Mouse (Mus musculus) embryo, embryonic 9.5 days (tissue): ENCODE measurements around the gene Saa4.
"Not testable (repeated sequence)": the region's sequence is repeated elsewhere in the genome, so short reads cannot be mapped to it uniquely, and the experiment has no call there.

Experiments used
- DNase-seq: peaks from one replicate; pipeline ENCODE4 v3.0.0-alpha.2; 2017; ENCODE audit errors: extremely low spot score

Saa4 gene

DNA sequence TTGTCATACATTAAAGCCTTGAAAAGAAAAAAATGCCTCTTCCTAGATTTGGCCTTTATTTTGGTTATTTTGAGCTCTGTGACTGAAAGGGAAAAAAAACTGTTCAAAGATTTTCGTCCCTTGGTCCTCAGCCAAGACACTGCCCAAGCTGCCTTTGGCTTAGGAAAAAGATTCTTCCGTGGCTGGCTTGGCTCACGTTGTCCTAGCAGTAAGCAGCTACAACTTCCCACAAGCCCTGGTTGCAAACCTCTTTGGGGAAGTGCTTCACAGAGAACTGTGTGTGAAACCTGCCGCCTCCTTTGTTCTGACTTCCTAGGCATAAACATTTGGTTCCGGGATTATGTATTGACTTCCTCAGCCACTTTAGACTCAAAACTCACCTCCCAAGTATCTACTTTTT lies 15.5 kb downstream of the Saa4 start:
- no peak for DNase-seq

DNA sequence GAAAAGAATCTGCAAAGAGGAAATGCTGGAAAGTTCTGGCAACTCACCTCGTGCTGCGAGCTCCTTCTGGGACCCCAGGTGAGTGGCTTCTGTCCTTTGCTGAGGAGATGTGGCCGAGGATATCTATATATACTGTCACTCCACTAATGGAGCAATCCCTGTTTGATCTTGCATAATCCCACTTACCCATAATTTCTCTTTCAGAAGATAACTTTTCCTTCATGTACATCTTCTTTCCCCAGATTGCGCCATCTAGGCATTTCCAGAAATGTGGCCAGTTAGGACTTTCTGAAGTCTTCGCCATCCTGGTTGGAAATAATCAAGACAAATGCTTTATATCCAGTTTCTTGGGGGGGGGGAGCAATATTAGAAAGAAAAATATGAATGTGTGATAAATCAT lies 16.8 kb downstream of the Saa4 start, which contains the start of gene Saa3:
Gene Saa3 (minus strand): TSS at position 101 of the 400 bp plus-strand sequence.
- no peak for DNase-seq

DNA sequence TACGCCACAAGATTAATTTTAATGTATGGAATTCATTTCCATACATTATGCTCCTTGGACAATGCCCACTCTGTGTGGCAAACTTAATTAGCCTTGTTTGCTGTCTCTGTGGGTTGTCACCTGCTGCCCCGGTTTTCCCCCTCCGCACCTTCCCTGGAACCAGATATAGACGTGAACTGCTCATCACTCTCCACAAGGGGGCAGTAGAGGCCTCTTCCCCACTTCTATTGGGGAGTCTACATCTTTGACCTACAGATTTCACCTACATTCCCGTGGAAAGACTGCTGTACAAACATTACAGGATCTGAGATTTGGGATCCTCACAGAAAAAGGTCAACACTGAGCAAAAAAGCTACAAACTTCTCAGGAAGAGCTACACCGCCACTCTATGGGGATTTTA lies 17.9 kb downstream of the Saa4 start:
- DNase-seq = peak; percentile 56

DNA sequence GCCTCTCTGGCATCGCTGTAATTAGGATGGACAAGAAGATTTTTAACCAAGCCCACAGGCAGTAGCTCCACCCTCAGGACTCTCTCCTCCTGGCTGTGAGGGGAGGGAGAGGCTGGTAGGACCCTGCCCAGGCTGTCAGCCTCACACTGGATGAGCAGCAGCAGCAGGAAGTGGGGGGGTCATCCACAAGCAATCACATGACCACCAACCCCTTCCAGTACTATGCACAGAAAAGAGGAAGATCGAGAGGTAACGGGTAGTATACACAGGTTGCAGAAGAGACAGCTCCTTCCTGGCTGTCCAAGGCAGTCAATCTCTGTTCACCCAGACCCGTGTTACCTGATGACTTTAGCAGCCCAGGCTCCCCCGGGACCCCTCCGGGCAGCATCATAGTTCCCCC lies 20.2 kb downstream of the Saa4 start:
- DNase-seq = no peak

DNA sequence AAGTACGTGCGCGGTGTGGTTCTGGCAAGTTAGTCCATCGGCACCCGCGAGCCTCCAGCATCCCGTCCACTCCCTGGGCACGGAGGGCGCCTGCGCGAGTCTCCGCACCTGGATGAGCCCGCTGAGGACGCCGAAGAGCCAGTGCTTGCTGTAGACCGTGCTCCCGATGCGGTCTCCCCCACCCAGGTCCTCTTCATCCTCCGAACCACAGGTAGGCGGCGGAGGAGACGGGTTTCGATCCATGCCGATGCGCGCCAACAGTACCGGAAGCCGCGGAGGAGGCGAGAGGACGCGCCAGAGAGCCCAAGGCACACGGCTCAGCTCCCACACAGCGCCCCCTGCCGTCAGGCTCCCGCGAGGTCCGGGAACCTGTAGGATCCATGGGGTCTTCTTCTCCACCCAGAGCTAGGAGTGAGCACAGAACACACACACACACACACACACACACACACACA lies 22.0 kb downstream of the Saa4 start, which contains the start of gene Saal1:
Gene Saal1 (minus strand): TSS at position 291 of the 455 bp plus-strand sequence.
- DNase-seq = peak; percentile 95

DNA sequence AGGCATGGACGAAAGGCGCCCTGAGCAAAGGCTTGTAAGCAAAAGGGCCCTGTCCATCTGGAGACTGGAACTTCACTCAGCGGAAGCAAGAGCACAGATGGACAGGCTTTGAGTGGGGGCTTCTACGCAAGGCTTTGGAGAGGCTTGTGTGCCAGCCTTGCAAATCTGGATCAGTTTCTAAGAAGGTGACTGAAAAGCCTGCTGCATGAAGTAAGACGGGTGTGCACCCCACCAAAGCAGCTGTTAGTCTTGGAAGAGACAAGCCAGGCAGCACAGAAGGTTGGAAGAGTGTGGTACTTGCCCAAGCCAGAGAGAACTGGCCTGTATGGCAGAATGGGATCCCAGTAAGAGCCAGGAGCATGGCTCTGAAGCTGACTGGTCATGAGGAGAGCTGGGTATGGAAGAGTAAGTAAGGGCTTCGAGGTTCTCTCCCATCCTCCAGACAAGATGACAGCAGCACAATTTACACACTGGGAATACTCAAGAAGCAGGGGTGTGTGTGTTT lies 31.8 kb downstream of the Saa4 start:
- DNase-seq = no peak

DNA sequence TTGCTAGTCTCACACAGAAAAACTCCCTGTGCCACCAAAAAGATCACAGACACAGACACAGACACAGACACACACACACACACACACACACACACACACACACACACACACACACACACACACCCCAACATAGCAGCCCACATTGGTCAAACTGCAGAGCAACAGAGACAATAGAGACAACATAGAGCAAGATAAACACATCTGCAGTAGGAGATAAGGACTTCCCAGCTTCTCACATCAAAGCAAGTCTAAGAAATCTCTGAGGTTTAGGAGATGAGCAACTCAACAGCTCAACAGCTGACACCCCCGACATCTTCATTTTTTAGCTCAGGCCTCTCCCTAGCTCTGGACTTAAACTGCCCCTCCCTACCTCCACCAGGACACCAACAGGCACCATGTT lies 35.6 kb downstream of the Saa4 start:
- DNase-seq = no peak

DNA sequence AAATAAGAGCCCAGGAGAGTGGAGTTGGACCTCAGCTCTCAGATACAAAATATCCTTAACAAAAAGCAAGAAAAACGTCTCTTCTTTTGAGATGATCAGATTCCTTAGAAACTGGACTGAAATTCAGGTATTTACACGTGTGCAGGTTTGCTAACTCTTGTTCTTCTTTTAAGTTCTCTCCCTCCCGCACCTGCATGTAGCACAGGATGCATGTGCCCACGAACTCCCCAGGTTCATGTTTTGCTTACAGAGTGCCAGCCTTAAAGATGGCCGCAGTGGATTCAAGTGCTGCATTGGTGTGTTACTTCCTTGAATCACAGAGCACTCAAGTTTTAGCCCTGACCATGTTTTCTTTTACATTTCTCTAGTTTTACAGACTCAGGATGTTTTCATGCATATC lies 45.6 kb downstream of the Saa4 start:
- no peak for DNase-seq

DNA sequence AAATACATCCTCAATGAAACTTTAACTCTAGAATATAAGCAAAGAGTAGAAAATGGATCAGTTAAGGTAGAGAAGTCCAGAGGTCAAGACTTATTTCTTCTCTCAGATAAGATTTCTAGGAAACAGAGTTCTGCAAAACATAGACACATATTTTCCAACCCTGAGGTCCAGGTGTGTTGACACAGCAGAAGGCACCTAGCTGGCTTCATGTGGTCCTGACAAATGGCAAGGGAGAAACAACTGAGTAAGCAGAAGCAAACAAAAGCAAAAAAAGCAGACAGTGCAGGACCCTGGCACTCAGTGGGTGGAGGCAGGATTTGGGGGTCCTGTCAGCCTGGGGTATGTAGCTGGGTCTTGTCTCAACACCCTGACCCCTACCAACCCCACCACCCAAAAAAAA lies 51.7 kb downstream of the Saa4 start:
- no peak for DNase-seq

DNA sequence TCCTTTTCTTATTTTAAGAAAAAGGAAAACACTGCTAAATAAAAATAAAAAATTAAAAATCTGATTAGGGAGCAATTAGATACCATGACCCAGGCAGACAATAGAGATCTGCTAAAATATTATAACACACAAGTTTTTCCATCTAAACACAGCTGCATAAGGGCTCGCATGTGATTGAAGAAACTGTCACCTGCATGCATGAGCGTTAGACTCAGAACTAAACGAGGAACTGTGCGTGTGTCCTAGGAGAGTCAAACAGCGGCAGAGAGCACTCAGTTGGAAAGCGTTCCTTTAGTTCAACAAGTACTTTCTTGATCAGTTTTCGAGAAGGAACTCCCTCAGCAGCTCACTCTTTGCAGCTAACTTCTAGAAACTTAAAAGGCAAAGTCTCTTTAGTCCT lies 53.4 kb downstream of the Saa4 start:
- not testable (repeated sequence) for DNase-seq

DNA sequence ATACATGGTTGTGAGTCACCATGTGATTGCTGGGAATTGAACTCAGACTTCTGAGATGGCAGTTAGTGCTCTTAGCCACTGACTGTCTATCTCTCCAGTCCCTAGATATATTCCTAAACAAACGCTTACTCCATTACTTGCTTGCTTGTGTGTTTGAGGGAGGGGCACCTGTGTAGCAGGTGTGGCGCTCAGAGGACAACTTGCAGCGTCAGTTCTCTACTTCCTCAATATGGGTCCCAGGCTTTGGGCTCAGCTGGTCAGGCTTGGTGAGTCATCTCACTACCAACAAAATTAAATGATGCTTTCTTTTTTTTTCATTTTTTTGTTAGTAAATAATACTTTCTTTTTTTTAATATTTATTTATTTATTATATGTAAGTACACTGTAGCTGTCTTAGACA lies 54.0 kb downstream of the Saa4 start:
- DNase-seq = no peak
